Mouse (Mus musculus): ENCODE measurements around the gene D6Ertd527e. TPM values are rescaled to one million over a fixed set of nuclear protein-coding genes. Genes with fewer than 3 reads are reported as not detected.
A peak's percentile ranks its signal among the peaks of the same experiment; 100 is the strongest.

The D6Ertd527e gene
- polyA plus RNA-seq, 1 experiment from 2014 or later, result 0.29 TPM

DNA sequence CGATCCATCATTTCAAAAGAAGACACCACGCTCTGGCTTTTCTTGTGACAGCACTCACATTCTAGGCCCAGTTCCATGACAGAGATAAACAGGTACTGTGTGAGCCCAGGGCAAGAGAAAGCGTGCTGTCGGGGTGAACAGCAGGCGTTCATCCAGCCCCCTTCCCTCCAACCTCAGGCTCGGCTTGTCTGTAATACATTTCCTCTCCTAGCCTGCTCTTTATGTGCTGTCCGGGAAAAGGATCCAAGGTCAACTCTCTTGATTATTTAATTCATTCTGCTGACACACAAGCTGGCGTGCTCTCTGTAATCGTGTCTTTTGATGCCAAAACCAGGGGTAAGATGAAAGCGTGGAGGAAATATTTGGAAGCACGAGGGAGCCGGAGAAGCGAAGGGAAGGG is 39.0 kb downstream of the D6Ertd527e start:
- H3K9me3 ChIP-seq (ENCODE audit: control insufficient read depth, low read length), result no peaks in the 10 kb centered on the region
- H3K9ac ChIP-seq (ENCODE audit: low read length), result no peak overlapping the region
- H3K4me3 ChIP-seq (ENCODE audit: low read depth, low read length), result no peak overlapping the region
- H3K4me1 ChIP-seq (replicated peaks; ENCODE audit: control insufficient read depth, insufficient read depth), result peaks cover 5% of the 10 kb centered on the region; the same call in 1 of the 2 replicates
- TF ChIP-seq EP300 (optimal IDR thresholded peaks at IDR 0.05) (no peak), CTCF (IDR thresholded peaks at IDR 0.05; ENCODE audit: low read depth) (no peak)
- WGBS, result 44% methylated on average over 13 of the region's 13 CpGs
- H3K4me2 ChIP-seq (replicated peaks; ENCODE audit: low read depth), result no peak overlapping the region
- DNase-seq (ENCODE audit: low spot score) (no peak), ATAC-seq (ENCODE audit: low FRiP score, low TSS enrichment) (peak; percentile 18; the same call in 1 of the 2 replicates)
- no peaks in the 10 kb centered on the region for H3K27me3 ChIP-seq (ENCODE audit: control insufficient read depth, insufficient read depth, low read length)
- 0 out of 2 replicates have a peak overlapping the region, but pooled peaks have one; percentile 30 for H3K27ac ChIP-seq (replicated peaks)
- H3K36me3 ChIP-seq (ENCODE audit: control insufficient read depth, insufficient read depth, low read length), result peaks cover 2% of the 10 kb centered on the region; the same call in 1 of the 2 replicates

DNA sequence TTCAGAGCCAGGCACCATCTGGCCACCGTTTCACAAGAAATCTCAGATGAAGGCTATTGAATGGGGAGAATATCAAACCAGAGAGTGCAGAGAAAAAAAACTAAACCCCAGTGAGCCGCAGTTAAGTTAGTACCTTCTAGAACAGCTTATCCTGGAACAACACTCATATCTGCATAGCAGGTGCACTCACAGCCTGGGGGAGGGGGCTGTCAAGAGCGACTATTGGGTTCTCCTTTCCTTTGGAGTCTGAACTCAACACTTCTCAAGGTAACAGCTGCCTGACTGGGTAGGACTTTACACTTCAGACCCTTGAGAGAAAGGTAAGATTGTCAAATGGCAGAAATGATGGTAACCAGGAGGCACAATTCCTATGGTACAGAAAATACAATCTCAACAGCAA is 43.4 kb downstream of the D6Ertd527e start:
- Histone ChIP-seq H3K9me3 (ENCODE audit: control insufficient read depth, low read length) (no peaks in the 10 kb centered on the region), H3K27ac (replicated peaks) (no peak overlapping the region), H3K36me3 (ENCODE audit: control insufficient read depth, insufficient read depth, low read length) (peaks cover 2% of the 10 kb centered on the region; the same call in 1 of the 2 replicates), H3K4me3 (ENCODE audit: low read depth, low read length) (no peak overlapping the region), H3K4me2 (replicated peaks; ENCODE audit: low read depth) (no peak overlapping the region), H3K27me3 (ENCODE audit: control insufficient read depth, insufficient read depth, low read length) (no peaks in the 10 kb centered on the region), H3K4me1 (replicated peaks; ENCODE audit: control insufficient read depth, insufficient read depth) (peaks cover 3% of the 10 kb centered on the region; the same call in 1 of the 2 replicates), H3K9ac (ENCODE audit: low read length) (no peak overlapping the region)
- WGBS, result 64% methylated on average over 3 of the region's 3 CpGs
- DNase-seq (ENCODE audit: low spot score) (no peak), ATAC-seq (ENCODE audit: low FRiP score, low TSS enrichment) (no peak)
- TF ChIP-seq EP300 (optimal IDR thresholded peaks at IDR 0.05) (no peak), CTCF (IDR thresholded peaks at IDR 0.05; ENCODE audit: low read depth) (no peak)

DNA sequence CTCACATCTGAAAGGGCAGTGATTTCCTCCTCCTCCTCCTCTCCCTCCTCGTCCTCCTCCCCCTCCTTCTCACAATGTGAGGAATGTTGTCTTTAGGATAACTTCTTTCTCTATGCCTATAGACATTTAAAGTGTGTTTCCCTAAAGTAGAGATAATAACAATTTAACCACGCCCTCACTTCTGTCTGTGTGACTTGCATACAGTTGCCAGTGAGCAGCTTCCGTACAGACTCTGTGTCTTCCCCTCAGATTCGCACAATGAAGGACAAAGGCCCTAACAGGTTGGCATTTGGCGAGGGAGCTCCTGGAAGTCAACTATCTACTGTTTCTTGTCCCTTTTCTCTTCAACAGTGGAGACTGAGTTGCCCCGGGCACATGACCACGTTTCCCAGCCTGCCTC is 45.9 kb downstream of the D6Ertd527e start:
- DNase-seq (ENCODE audit: low spot score) (no peak), ATAC-seq (ENCODE audit: low FRiP score, low TSS enrichment) (no peak)
- Histone ChIP-seq H3K27ac (replicated peaks) (no peak overlapping the region), H3K4me1 (replicated peaks; ENCODE audit: control insufficient read depth, insufficient read depth) (no peaks in the 10 kb centered on the region), H3K36me3 (ENCODE audit: control insufficient read depth, insufficient read depth, low read length) (peaks cover 5% of the 10 kb centered on the region; the same call in 1 of the 2 replicates), H3K9ac (ENCODE audit: low read length) (no peak overlapping the region), H3K27me3 (ENCODE audit: control insufficient read depth, insufficient read depth, low read length) (no peaks in the 10 kb centered on the region), H3K4me3 (ENCODE audit: low read depth, low read length) (no peak overlapping the region), H3K9me3 (ENCODE audit: control insufficient read depth, low read length) (no peaks in the 10 kb centered on the region), H3K4me2 (replicated peaks; ENCODE audit: low read depth) (no peak overlapping the region)
- WGBS, result 72% methylated on average over 7 of the region's 7 CpGs
- no peak for TF ChIP-seq CTCF (IDR thresholded peaks at IDR 0.05; ENCODE audit: low read depth)
- TF ChIP-seq EP300 (optimal IDR thresholded peaks at IDR 0.05), result no peak

DNA sequence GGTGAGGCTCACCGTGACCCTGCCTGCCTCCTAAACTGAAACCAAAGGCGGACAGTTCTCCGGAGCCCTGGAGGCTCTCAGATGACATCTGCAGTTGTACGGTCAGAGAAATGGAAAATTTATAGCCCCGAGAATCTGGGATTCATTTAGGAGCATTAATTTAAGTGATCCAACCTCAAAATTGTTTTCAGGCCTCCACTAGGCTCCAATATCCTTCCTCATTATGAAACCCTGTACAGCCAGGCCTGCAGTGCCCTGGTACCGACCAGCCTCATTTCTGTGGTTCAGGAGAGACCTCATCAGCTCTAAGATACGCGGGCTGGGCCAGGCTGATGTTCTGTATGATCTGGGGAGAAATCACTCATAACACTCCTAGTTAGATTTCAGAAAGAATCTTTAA is 46.9 kb downstream of the D6Ertd527e start:
- ATAC-seq (ENCODE audit: low FRiP score, low TSS enrichment) (no peak), DNase-seq (ENCODE audit: low spot score) (no peak)
- no peak overlapping the region for H3K27ac ChIP-seq (replicated peaks)
- H3K27me3 ChIP-seq (ENCODE audit: control insufficient read depth, insufficient read depth, low read length), result no peaks in the 10 kb centered on the region
- no peak overlapping the region for H3K9ac ChIP-seq (ENCODE audit: low read length)
- H3K4me2 ChIP-seq (replicated peaks; ENCODE audit: low read depth), result no peak overlapping the region
- H3K9me3 ChIP-seq (ENCODE audit: control insufficient read depth, low read length), result no peaks in the 10 kb centered on the region
- no peak for TF ChIP-seq EP300 (optimal IDR thresholded peaks at IDR 0.05)
- no peak for TF ChIP-seq CTCF (IDR thresholded peaks at IDR 0.05; ENCODE audit: low read depth)
- H3K4me1 ChIP-seq (replicated peaks; ENCODE audit: control insufficient read depth, insufficient read depth), result no peaks in the 10 kb centered on the region
- WGBS, result 94% methylated on average over 8 of the region's 8 CpGs
- H3K4me3 ChIP-seq (ENCODE audit: low read depth, low read length), result no peak overlapping the region
- peaks cover 4% of the 10 kb centered on the region; the same call in 1 of the 2 replicates for H3K36me3 ChIP-seq (ENCODE audit: control insufficient read depth, insufficient read depth, low read length)

DNA sequence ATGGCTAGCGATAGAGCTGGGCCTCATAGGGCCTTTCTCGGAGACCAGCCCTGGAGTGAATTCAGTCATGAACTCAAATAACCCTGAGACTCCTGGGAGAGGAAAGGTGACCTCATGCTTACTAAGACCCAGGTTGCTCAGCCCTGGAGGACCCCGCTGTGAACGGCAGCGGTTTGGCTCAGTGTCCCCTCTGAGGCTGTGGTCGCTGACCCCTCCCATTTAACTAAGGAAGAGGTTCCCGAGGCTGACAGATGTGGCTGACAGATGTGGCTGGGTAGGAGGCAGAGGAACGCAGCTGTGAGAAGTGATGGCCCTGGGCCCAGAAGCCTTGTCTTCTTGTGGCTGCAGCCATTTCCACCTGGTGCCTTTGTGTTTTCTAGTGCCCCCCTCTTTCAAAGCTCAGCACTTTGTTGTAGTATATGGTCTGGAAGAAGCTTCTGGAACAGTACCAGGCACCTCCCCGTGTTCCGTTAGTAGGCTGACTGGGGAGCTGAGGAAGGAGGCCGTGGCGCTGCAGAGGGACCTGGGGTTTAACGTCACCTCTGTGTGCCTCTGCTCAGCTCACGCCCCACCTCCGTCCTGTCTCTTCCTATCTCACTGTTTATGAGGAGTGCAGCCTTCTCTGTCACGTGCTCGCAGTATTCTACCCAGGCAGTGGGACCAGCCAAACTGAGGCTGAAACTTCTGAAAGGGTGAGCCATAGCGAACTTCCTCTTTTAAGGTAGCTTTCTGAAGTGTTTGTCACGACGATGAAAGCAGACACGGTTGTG is 48.1 kb downstream of the D6Ertd527e start:
- no peaks in the 10 kb centered on the region for H3K9me3 ChIP-seq (ENCODE audit: control insufficient read depth, low read length)
- 0 out of 2 replicates have a peak, but pooled peaks cover 3% of the 10 kb centered on the region for H3K36me3 ChIP-seq (ENCODE audit: control insufficient read depth, insufficient read depth, low read length)
- H3K4me3 ChIP-seq (ENCODE audit: low read depth, low read length), result no peak overlapping the region
- 63% methylated on average over 21 of the region's 21 CpGs for WGBS
- H3K27ac ChIP-seq (replicated peaks), result no peak overlapping the region
- DNase-seq (ENCODE audit: low spot score) (no peak), ATAC-seq (ENCODE audit: low FRiP score, low TSS enrichment) (no peak)
- no peak overlapping the region for H3K4me2 ChIP-seq (replicated peaks; ENCODE audit: low read depth)
- H3K9ac ChIP-seq (ENCODE audit: low read length), result no peak overlapping the region
- no peak for TF ChIP-seq CTCF (IDR thresholded peaks at IDR 0.05; ENCODE audit: low read depth)
- no peak for TF ChIP-seq EP300 (optimal IDR thresholded peaks at IDR 0.05)
- H3K27me3 ChIP-seq (ENCODE audit: control insufficient read depth, insufficient read depth, low read length), result no peaks in the 10 kb centered on the region
- H3K4me1 ChIP-seq (replicated peaks; ENCODE audit: control insufficient read depth, insufficient read depth), result no peaks in the 10 kb centered on the region

DNA sequence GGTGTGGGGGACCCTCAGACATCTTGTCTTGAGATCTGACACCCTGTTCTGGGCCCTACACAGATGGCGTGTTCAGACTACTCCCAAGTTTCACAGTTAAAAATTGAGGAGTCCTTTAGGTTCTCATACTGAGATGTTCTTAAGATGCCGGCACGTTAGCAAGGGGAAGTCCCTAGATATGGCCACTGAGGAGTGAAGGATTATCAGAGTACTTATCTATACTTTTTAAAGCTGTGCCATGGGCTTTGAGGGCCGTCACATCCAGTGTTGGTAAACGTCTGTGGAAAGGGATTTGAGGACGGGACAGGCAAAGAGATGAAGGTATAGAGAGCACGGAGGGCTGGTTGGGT is 48.7 kb downstream of the D6Ertd527e start:
- ATAC-seq (ENCODE audit: low FRiP score, low TSS enrichment), result no peak
- no peak overlapping the region for H3K27ac ChIP-seq (replicated peaks)
- DNase-seq (ENCODE audit: low spot score), result no peak
- H3K4me2 ChIP-seq (replicated peaks; ENCODE audit: low read depth), result no peak overlapping the region
- 0 out of 2 replicates have a peak, but pooled peaks cover 3% of the 10 kb centered on the region for H3K36me3 ChIP-seq (ENCODE audit: control insufficient read depth, insufficient read depth, low read length)
- no peak for TF ChIP-seq EP300 (optimal IDR thresholded peaks at IDR 0.05)
- TF ChIP-seq CTCF (IDR thresholded peaks at IDR 0.05; ENCODE audit: low read depth), result no peak
- H3K9me3 ChIP-seq (ENCODE audit: control insufficient read depth, low read length), result no peaks in the 10 kb centered on the region
- no peaks in the 10 kb centered on the region for H3K27me3 ChIP-seq (ENCODE audit: control insufficient read depth, insufficient read depth, low read length)
- no peaks in the 10 kb centered on the region for H3K4me1 ChIP-seq (replicated peaks; ENCODE audit: control insufficient read depth, insufficient read depth)
- no peak overlapping the region for H3K4me3 ChIP-seq (ENCODE audit: low read depth, low read length)
- H3K9ac ChIP-seq (ENCODE audit: low read length), result no peak overlapping the region
- WGBS, result 81% methylated on average over 7 of the region's 7 CpGs
